Mouse (Mus musculus) liver, postnatal 0 days (tissue): Measurements from ENCODE around the gene Lrrc59.

Experiments
- CTCF ChIP-seq: sonication (generic); IDR thresholded peaks from 2 replicates; pipeline ENCODE4 v1.5.1; 2016; ENCODE audit warnings: antibody characterized with exemption, low read depth
- EP300 ChIP-seq: IDR thresholded peaks from 2 replicates; pipeline ENCODE4 v1.6.1; 2016; ENCODE audit warnings: antibody characterized with exemption, low read depth, mild to moderate bottlenecking

DNA sequence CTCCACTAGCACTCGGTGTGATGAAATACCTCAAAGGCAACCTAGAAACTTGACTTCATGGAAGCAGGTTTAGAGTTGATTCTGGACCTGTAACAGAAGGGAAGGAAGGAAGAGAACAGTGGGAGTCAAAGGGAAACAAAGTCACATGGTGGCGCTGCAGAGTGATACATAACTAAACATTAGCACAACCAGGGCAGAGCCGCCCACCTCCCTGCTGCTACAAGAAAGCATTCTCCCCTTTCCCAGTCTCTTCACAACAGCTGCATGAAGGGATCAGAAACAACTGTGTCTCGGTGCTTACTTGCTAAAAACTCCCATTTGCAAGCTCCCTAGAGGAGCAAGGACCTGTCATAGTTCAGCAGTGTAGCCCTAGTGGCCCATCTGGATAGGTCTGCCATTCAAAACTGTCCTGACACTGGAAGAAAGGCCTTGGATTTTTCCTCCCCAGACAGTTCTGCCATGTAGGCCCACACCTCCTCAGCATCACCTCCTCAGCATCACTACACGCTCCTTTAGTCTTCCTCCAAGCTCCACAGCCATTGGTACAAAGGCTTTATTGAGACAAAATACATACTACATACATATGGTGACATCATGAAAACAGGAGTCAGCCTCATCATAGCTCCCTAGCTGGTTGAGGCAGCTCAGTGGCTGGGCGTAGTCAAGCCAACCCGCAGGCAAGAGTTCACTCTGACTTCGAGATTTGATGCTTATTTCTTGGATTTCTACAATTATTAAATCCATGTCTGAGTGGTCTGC, 15.1 kb downstream of the Lrrc59 start:
- TF ChIP-seq CTCF (no peak), EP300 (no peak)
